Mouse (Mus musculus) lung, adult 2 months (tissue): ENCODE measurements around the gene 1700093K21Rik.

Source experiments
- CTCF ChIP-seq: fragments of 200-500 bp; IDR thresholded peaks from 2 replicates; pipeline ENCODE4 v1.5.1; 2011; ENCODE audit warnings: mild to moderate bottlenecking, low read length, control low read depth; ENCODE audit not compliant: insufficient read depth
- POLR2A ChIP-seq: fragments of 200-500 bp; IDR thresholded peaks from 2 replicates; pipeline ENCODE4 v1.6.1; 2011; ENCODE audit warnings: low read depth, mild to moderate bottlenecking, control low read depth, low read length, borderline replicate concordance; ENCODE audit errors: extremely low read depth

DNA sequence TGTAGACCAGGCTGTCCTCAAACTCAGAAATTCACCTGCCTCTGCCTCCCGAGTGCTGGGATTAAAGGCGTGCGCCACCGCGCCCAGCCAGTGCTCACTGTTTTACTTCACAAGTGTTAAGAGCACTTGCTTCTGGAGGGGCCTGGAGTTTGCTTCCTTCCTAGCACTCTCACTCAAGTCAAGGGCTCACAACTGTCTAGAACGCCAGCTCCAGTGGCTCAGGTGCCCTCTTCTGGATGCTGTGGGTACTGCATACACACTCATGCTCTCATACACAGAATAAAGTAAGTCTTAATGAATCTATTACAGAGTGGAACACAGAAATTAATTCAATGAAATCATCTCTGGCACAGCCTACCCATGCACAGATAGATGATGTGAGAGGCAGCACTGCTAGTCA is 44.8 kb upstream of the 1700093K21Rik start:
- TF ChIP-seq POLR2A (no peak), CTCF (peak; percentile 89)
